Mouse (Mus musculus) kidney, postnatal 0 days (tissue): ENCODE measurements around the gene Cux2. TPM values are rescaled to one million over a fixed set of nuclear protein-coding genes. Genes with fewer than 3 reads are reported as not detected.

ENCODE experiments used
- ATAC-seq: fragments of 200-750 bp; cut with Nextera tagmentation; replicated peaks from 2 replicates; pipeline ENCODE4 v1.8.0; 2017; ENCODE audit warnings: low read depth, moderate number of reproducible peaks, moderate TSS enrichment, moderate library complexity; ENCODE audit not compliant: low FRiP score
- DNase-seq: peaks from one replicate; pipeline ENCODE4 v3.0.0-alpha.2; 2016; ENCODE audit warnings: low spot score
- H3K27ac ChIP-seq: fragments of 300-500 bp; sonication (generic); 2 replicates; pipeline ENCODE4 v1.5.1; 2014; ENCODE audit warnings: mild to moderate bottlenecking
- H3K27me3 ChIP-seq: fragments of 300-500 bp; sonication (generic); 2 replicates; pipeline ENCODE4 v1.6.1; 2014; ENCODE audit warnings: low read length, mixed read lengths; ENCODE audit not compliant: insufficient read depth
- H3K36me3 ChIP-seq: fragments of 300-500 bp; sonication (generic); 2 replicates; pipeline ENCODE4 v1.6.1; 2014; ENCODE audit warnings: low read length, mixed read lengths; ENCODE audit not compliant: insufficient read depth
- H3K4me1 ChIP-seq: fragments of 300-500 bp; sonication (generic); replicated peaks from 2 replicates; pipeline ENCODE4 v1.6.1; 2014; ENCODE audit warnings: antibody characterized with exemption, low read length, mixed read lengths; ENCODE audit not compliant: insufficient read depth
- H3K4me2 ChIP-seq: fragments of 300-500 bp; sonication (generic); 2 replicates; pipeline ENCODE4 v1.6.1; 2014; ENCODE audit warnings: mild to moderate bottlenecking, low read length, moderate library complexity, mixed read lengths
- H3K4me3 ChIP-seq: fragments of 300-500 bp; sonication (generic); replicated peaks from 2 replicates; pipeline ENCODE4 v1.5.1; 2014; ENCODE audit warnings: low read depth, low read length
- H3K9ac ChIP-seq: fragments of 300-500 bp; sonication (generic); 2 replicates; pipeline ENCODE4 v1.6.1; 2014; ENCODE audit warnings: low read depth, low read length
- H3K9me3 ChIP-seq: fragments of 300-500 bp; sonication (generic); replicated peaks from 2 replicates; pipeline ENCODE4 v1.6.1; 2016; ENCODE audit warnings: low read length, inconsistent platforms, mixed read lengths
- CTCF ChIP-seq: IDR thresholded peaks from 2 replicates; pipeline ENCODE4 v1.5.1; 2016; ENCODE audit warnings: antibody characterized with exemption, low read depth, mild to moderate bottlenecking, moderate library complexity
- WGBS: fragments of 180-500 bp; shearing (Covaris S2); extraction: QIAGEN DNeasy Blood & Tissue Kit; methylation state at CpG from one replicate; pipeline ENCODE4 v1.1.7; 2014; 5-methylcytosine and 5-hydroxymethylcytosine counted together
- polyA plus RNA-seq: library from polyadenylated mRNA; unstranded; fragments of >200 nt; fragmentation: Nextera tagmentation; extraction: Ambion mirVana; gene quantifications from 2 replicates; pipeline ENCODE4 v1.2.1, GENCODE M21; 2015

The Cux2 gene
- polyA plus RNA-seq = 5.1 and 5.9 TPM in 2 replicates

- WGBS = under 1% methylated on average over 67 of the region's 90 CpGs
- no peaks in the 10 kb centered on the region for H3K27me3 ChIP-seq
Measured at GRCm38 (mm10) chr5:122050017-122050831, at the start of gene Cux2. Gene Cux2, minus strand, starts transcription at chr5:122050102.

GRCm38 (mm10) chr5:122094439-122094838 is 44.5 kb upstream of the Cux2 start:
- no peaks in the 10 kb centered on the region for H3K4me1 ChIP-seq
- no peak overlapping the region for H3K27ac ChIP-seq
- no peak for TF ChIP-seq CTCF
- H3K36me3 ChIP-seq = no peaks in the 10 kb centered on the region
- H3K4me2 ChIP-seq = no peak overlapping the region
- H3K9ac ChIP-seq = no peak overlapping the region
- no peaks in the 10 kb centered on the region for H3K27me3 ChIP-seq
- no peak overlapping the region for H3K4me3 ChIP-seq
- 85% methylated on average over 10 of the region's 10 CpGs for WGBS
- DNase-seq (no peak), ATAC-seq (no peak)
- H3K9me3 ChIP-seq = no peaks in the 10 kb centered on the region

More at GRCm38 (mm10) chr5:122050017-122050831, at the start of gene Cux2:
- peak within 1 kb of the TSS; percentile 81 for H3K27ac ChIP-seq
- H3K4me1 ChIP-seq = peaks cover 3% of the 10 kb centered on the region; the same call in 1 of the 2 replicates
- ATAC-seq (peak; percentile 72), DNase-seq (peak; percentile 75)
- H3K4me3 ChIP-seq = peak within 1 kb of the TSS; percentile 87
- peak within 1 kb of the TSS; percentile 80 for H3K9ac ChIP-seq
- no peaks in the 10 kb centered on the region for H3K9me3 ChIP-seq
- H3K36me3 ChIP-seq = no peaks in the 10 kb centered on the region
- H3K4me2 ChIP-seq = peak within 1 kb of the TSS; percentile 59
- peak; percentile 67 for TF ChIP-seq CTCF

- no peaks in the 10 kb centered on the region for H3K27me3 ChIP-seq
- TF ChIP-seq CTCF = no peak
- H3K9me3 ChIP-seq = no peaks in the 10 kb centered on the region
- 70% methylated on average over 14 of the region's 14 CpGs for WGBS
- no peaks in the 10 kb centered on the region for H3K36me3 ChIP-seq
- no peak overlapping the region for H3K27ac ChIP-seq
- no peak for ATAC-seq
- no peak for DNase-seq
- H3K4me1 ChIP-seq = no peaks in the 10 kb centered on the region
- no peak overlapping the region for H3K4me2 ChIP-seq
- no peak overlapping the region for H3K9ac ChIP-seq
- H3K4me3 ChIP-seq = no peak overlapping the region
Measured at GRCm38 (mm10) chr5:122093734-122094133, 43.8 kb upstream of the Cux2 start.

GRCm38 (mm10) chr5:122092794-122093193 is 42.9 kb upstream of the Cux2 start:
- no peaks in the 10 kb centered on the region for H3K9me3 ChIP-seq
- no peak overlapping the region for H3K4me3 ChIP-seq
- TF ChIP-seq CTCF = no peak
- no peaks in the 10 kb centered on the region for H3K4me1 ChIP-seq
- H3K36me3 ChIP-seq = no peaks in the 10 kb centered on the region
- WGBS = 47% methylated on average over 11 of the region's 11 CpGs
- ATAC-seq (no peak), DNase-seq (no peak)
- H3K27me3 ChIP-seq = no peaks in the 10 kb centered on the region
- H3K27ac ChIP-seq = no peak overlapping the region
- no peak overlapping the region for H3K9ac ChIP-seq
- no peak overlapping the region for H3K4me2 ChIP-seq

- ATAC-seq = no peak; the same call in 1 of the 2 replicates
- Histone ChIP-seq H3K9ac (no peak overlapping the region), H3K4me2 (no peak overlapping the region), H3K27me3 (no peaks in the 10 kb centered on the region), H3K4me1 (no peaks in the 10 kb centered on the region), H3K4me3 (no peak overlapping the region), H3K36me3 (no peaks in the 10 kb centered on the region), H3K27ac (no peak overlapping the region), H3K9me3 (no peaks in the 10 kb centered on the region)
- peak; percentile 80 for DNase-seq
- 14% methylated on average over 15 of the region's 15 CpGs for WGBS
- TF ChIP-seq CTCF = peak; percentile 85
Measured at GRCm38 (mm10) chr5:122091070-122091469, 41.2 kb upstream of the Cux2 start.

GRCm38 (mm10) chr5:122089664-122090063 is 39.8 kb upstream of the Cux2 start:
- no peak overlapping the region for H3K4me3 ChIP-seq
- WGBS = 83% methylated on average over 8 of the region's 8 CpGs
- no peak for TF ChIP-seq CTCF
- no peaks in the 10 kb centered on the region for H3K27me3 ChIP-seq
- no peak overlapping the region for H3K27ac ChIP-seq
- no peak overlapping the region for H3K4me2 ChIP-seq
- no peaks in the 10 kb centered on the region for H3K36me3 ChIP-seq
- H3K4me1 ChIP-seq = no peaks in the 10 kb centered on the region
- H3K9ac ChIP-seq = no peak overlapping the region
- ATAC-seq = no peak
- no peak for DNase-seq
- H3K9me3 ChIP-seq = no peaks in the 10 kb centered on the region
